Mouse (Mus musculus): ENCODE data around the gene Rpgrip1. TPM values are rescaled to one million over a fixed set of nuclear protein-coding genes. Genes with fewer than 3 reads are reported as not detected.
"Not testable (repeated sequence)": the region's sequence is repeated elsewhere in the genome, so short reads cannot be mapped to it uniquely, and the experiment has no call there.

The Rpgrip1 gene
- 42.9 and 48.5 TPM in 2 replicates for polyA plus RNA-seq (2015; fragmentation: Nextera tagmentation; extraction: Ambion mirVana)

GRCm38 (mm10) chr14:52110346-52110745 is at the start of gene Rpgrip1:
Gene Rpgrip1 (plus strand): TSS chr14:52110704.
- H3K4me3 ChIP-seq (ENCODE audit: low read length) = no peak within 1 kb of the TSS
- peaks cover 3% of the 10 kb centered on the region; the same call in 1 of the 2 replicates for H3K4me1 ChIP-seq (ENCODE audit: control insufficient read depth, insufficient read depth, low read length)
- H3K27me3 ChIP-seq (replicated peaks; ENCODE audit: control insufficient read depth, insufficient read depth, low read length) = no peaks in the 10 kb centered on the region
- H3K4me2 ChIP-seq (ENCODE audit: low read depth, low read length) = no peak within 1 kb of the TSS
- no peaks in the 10 kb centered on the region for H3K36me3 ChIP-seq (ENCODE audit: control insufficient read depth, insufficient read depth, low read length)
- WGBS = 80% methylated on average over 4 of the region's 4 CpGs
- no peaks in the 10 kb centered on the region for H3K9me3 ChIP-seq (ENCODE audit: control insufficient read depth, low read length)
- no peak within 1 kb of the TSS for H3K27ac ChIP-seq (ENCODE audit: low read length)
- H3K9ac ChIP-seq (ENCODE audit: low read depth, low read length) = no peak within 1 kb of the TSS
- no peak for ATAC-seq

- Histone ChIP-seq H3K4me2 (ENCODE audit: low read depth, low read length) (no peak overlapping the region), H3K4me1 (ENCODE audit: control insufficient read depth, insufficient read depth, low read length) (no peaks in the 10 kb centered on the region; the same call in 1 of the 2 replicates), H3K9ac (ENCODE audit: low read depth, low read length) (no peak overlapping the region), H3K4me3 (ENCODE audit: low read length) (no peak overlapping the region), H3K27ac (ENCODE audit: low read length) (no peak overlapping the region), H3K9me3 (ENCODE audit: control insufficient read depth, low read length) (no peaks in the 10 kb centered on the region), H3K36me3 (ENCODE audit: control insufficient read depth, insufficient read depth, low read length) (no peaks in the 10 kb centered on the region), H3K27me3 (replicated peaks; ENCODE audit: control insufficient read depth, insufficient read depth, low read length) (no peaks in the 10 kb centered on the region)
- no peak for ATAC-seq
- 78% methylated on average over 1 of the region's 1 CpGs for WGBS
These were observed 49.7 kb upstream of the Rpgrip1 start for GRCm38 (mm10) chr14:52060800-52061199.

GRCm38 (mm10) chr14:52061798-52062197 is 48.7 kb upstream of the Rpgrip1 start:
- Histone ChIP-seq H3K27ac (ENCODE audit: low read length) (no peak overlapping the region), H3K4me2 (ENCODE audit: low read depth, low read length) (no peak overlapping the region), H3K36me3 (ENCODE audit: control insufficient read depth, insufficient read depth, low read length) (no peaks in the 10 kb centered on the region), H3K9me3 (ENCODE audit: control insufficient read depth, low read length) (no peaks in the 10 kb centered on the region), H3K27me3 (replicated peaks; ENCODE audit: control insufficient read depth, insufficient read depth, low read length) (no peaks in the 10 kb centered on the region), H3K4me3 (ENCODE audit: low read length) (no peak overlapping the region), H3K9ac (ENCODE audit: low read depth, low read length) (no peak overlapping the region), H3K4me1 (ENCODE audit: control insufficient read depth, insufficient read depth, low read length) (no peaks in the 10 kb centered on the region; the same call in 1 of the 2 replicates)
- 87% methylated on average over 8 of the region's 8 CpGs for WGBS
- ATAC-seq = no peak

- Histone ChIP-seq H3K36me3 (ENCODE audit: control insufficient read depth, insufficient read depth, low read length) (no peaks in the 10 kb centered on the region), H3K27ac (ENCODE audit: low read length) (no peak overlapping the region), H3K9me3 (ENCODE audit: control insufficient read depth, low read length) (no peaks in the 10 kb centered on the region), H3K4me3 (ENCODE audit: low read length) (no peak overlapping the region), H3K9ac (ENCODE audit: low read depth, low read length) (no peak overlapping the region), H3K27me3 (replicated peaks; ENCODE audit: control insufficient read depth, insufficient read depth, low read length) (no peaks in the 10 kb centered on the region), H3K4me2 (ENCODE audit: low read depth, low read length) (no peak overlapping the region), H3K4me1 (ENCODE audit: control insufficient read depth, insufficient read depth, low read length) (no peaks in the 10 kb centered on the region)
- 54% methylated on average over 4 of the region's 4 CpGs for WGBS
- ATAC-seq = no peak
These were observed 44.4 kb upstream of the Rpgrip1 start for GRCm38 (mm10) chr14:52066135-52066534.

GRCm38 (mm10) chr14:52071599-52072137 is 38.8 kb upstream of the Rpgrip1 start:
- H3K4me3 ChIP-seq (ENCODE audit: low read length) = no peak overlapping the region
- H3K9me3 ChIP-seq (ENCODE audit: control insufficient read depth, low read length) = no peaks in the 10 kb centered on the region
- no peak overlapping the region for H3K27ac ChIP-seq (ENCODE audit: low read length)
- peaks cover 10% of the 10 kb centered on the region; the same call in 1 of the 2 replicates for H3K36me3 ChIP-seq (ENCODE audit: control insufficient read depth, insufficient read depth, low read length)
- no peak overlapping the region for H3K4me2 ChIP-seq (ENCODE audit: low read depth, low read length)
- no peaks in the 10 kb centered on the region for H3K4me1 ChIP-seq (ENCODE audit: control insufficient read depth, insufficient read depth, low read length)
- no peaks in the 10 kb centered on the region for H3K27me3 ChIP-seq (replicated peaks; ENCODE audit: control insufficient read depth, insufficient read depth, low read length)
- H3K9ac ChIP-seq (ENCODE audit: low read depth, low read length) = no peak overlapping the region
- ATAC-seq = peak; percentile 37
- WGBS = 92% methylated on average over 15 of the region's 15 CpGs

- Histone ChIP-seq H3K9ac (ENCODE audit: low read depth, low read length) (no peak overlapping the region), H3K36me3 (ENCODE audit: control insufficient read depth, insufficient read depth, low read length) (0 out of 2 replicates have a peak, but pooled peaks cover 4% of the 10 kb centered on the region), H3K27ac (ENCODE audit: low read length) (no peak overlapping the region), H3K9me3 (ENCODE audit: control insufficient read depth, low read length) (no peaks in the 10 kb centered on the region), H3K27me3 (replicated peaks; ENCODE audit: control insufficient read depth, insufficient read depth, low read length) (no peaks in the 10 kb centered on the region), H3K4me1 (ENCODE audit: control insufficient read depth, insufficient read depth, low read length) (no peaks in the 10 kb centered on the region), H3K4me2 (ENCODE audit: low read depth, low read length) (no peak overlapping the region), H3K4me3 (ENCODE audit: low read length) (no peak overlapping the region)
- ATAC-seq = no peak
These were observed 27.4 kb upstream of the Rpgrip1 start for GRCm38 (mm10) chr14:52083083-52083482.

- ATAC-seq = no peak
- H3K9me3 ChIP-seq (ENCODE audit: control insufficient read depth, low read length) = no peaks in the 10 kb centered on the region
- H3K4me3 ChIP-seq (ENCODE audit: low read length) = no peak overlapping the region
- H3K36me3 ChIP-seq (ENCODE audit: control insufficient read depth, insufficient read depth, low read length) = peaks cover 4% of the 10 kb centered on the region
- no peaks in the 10 kb centered on the region for H3K27me3 ChIP-seq (replicated peaks; ENCODE audit: control insufficient read depth, insufficient read depth, low read length)
- WGBS = 68% methylated on average over 1 of the region's 1 CpGs
- H3K4me2 ChIP-seq (ENCODE audit: low read depth, low read length) = no peak overlapping the region
- no peak overlapping the region for H3K9ac ChIP-seq (ENCODE audit: low read depth, low read length)
- H3K4me1 ChIP-seq (ENCODE audit: control insufficient read depth, insufficient read depth, low read length) = no peaks in the 10 kb centered on the region
- no peak overlapping the region for H3K27ac ChIP-seq (ENCODE audit: low read length)
These were observed 16.0 kb upstream of the Rpgrip1 start for GRCm38 (mm10) chr14:52094533-52094932.

- 93% methylated on average over 3 of the region's 3 CpGs for WGBS
- not testable (repeated sequence) for ATAC-seq; H3K27me3 ChIP-seq (replicated peaks; ENCODE audit: control insufficient read depth, insufficient read depth, low read length); H3K4me2 ChIP-seq (ENCODE audit: low read depth, low read length); H3K36me3 ChIP-seq (ENCODE audit: control insufficient read depth, insufficient read depth, low read length); H3K9ac ChIP-seq (ENCODE audit: low read depth, low read length); H3K9me3 ChIP-seq (ENCODE audit: control insufficient read depth, low read length); H3K27ac ChIP-seq (ENCODE audit: low read length); H3K4me3 ChIP-seq (ENCODE audit: low read length)
- peaks cover 15% of the 10 kb centered on the region for H3K4me1 ChIP-seq (ENCODE audit: control insufficient read depth, insufficient read depth, low read length)
These were observed 13.3 kb upstream of the Rpgrip1 start for GRCm38 (mm10) chr14:52097191-52097590.

GRCm38 (mm10) chr14:52098387-52098786 is 12.1 kb upstream of the Rpgrip1 start:
- not testable (repeated sequence) for H3K4me3 ChIP-seq (ENCODE audit: low read length); H3K27ac ChIP-seq (ENCODE audit: low read length); H3K9me3 ChIP-seq (ENCODE audit: control insufficient read depth, low read length); H3K9ac ChIP-seq (ENCODE audit: low read depth, low read length); H3K27me3 ChIP-seq (replicated peaks; ENCODE audit: control insufficient read depth, insufficient read depth, low read length); ATAC-seq; H3K36me3 ChIP-seq (ENCODE audit: control insufficient read depth, insufficient read depth, low read length); H3K4me2 ChIP-seq (ENCODE audit: low read depth, low read length)
- 81% methylated on average over 3 of the region's 3 CpGs for WGBS
- H3K4me1 ChIP-seq (ENCODE audit: control insufficient read depth, insufficient read depth, low read length) = peaks cover 15% of the 10 kb centered on the region

- Histone ChIP-seq H3K9ac (ENCODE audit: low read depth, low read length) (no peak overlapping the region), H3K4me3 (ENCODE audit: low read length) (no peak overlapping the region), H3K36me3 (ENCODE audit: control insufficient read depth, insufficient read depth, low read length) (no peaks in the 10 kb centered on the region), H3K4me1 (ENCODE audit: control insufficient read depth, insufficient read depth, low read length) (peaks cover 15% of the 10 kb centered on the region), H3K4me2 (ENCODE audit: low read depth, low read length) (peak overlapping the region; percentile 16; the same call in 1 of the 2 replicates), H3K27me3 (replicated peaks; ENCODE audit: control insufficient read depth, insufficient read depth, low read length) (no peaks in the 10 kb centered on the region), H3K27ac (ENCODE audit: low read length) (no peak overlapping the region), H3K9me3 (ENCODE audit: control insufficient read depth, low read length) (no peaks in the 10 kb centered on the region)
- 68% methylated on average over 2 of the region's 2 CpGs for WGBS
- no peak for ATAC-seq
These were observed 10.9 kb upstream of the Rpgrip1 start for GRCm38 (mm10) chr14:52099563-52099962.

Data from intestine, embryonic 16.5 days (tissue).